Mouse (Mus musculus) splenic B cell, adult 2 months (primary cell): ENCODE measurements around the gene E2f8.

Experiments used
- DNase-seq: peaks from one replicate; pipeline ENCODE4 v3.0.0-alpha.2; 2011; ENCODE audit warnings: low read depth, low spot score
- H3K27me3 ChIP-seq: 2 replicates; pipeline ENCODE4 v1.6.1; 2012; ENCODE audit warnings: mild to moderate bottlenecking, low read length, moderate library complexity, mixed read lengths; ENCODE audit not compliant: control insufficient read depth, poor library complexity, insufficient read depth, severe bottlenecking
- H3K36me3 ChIP-seq: 2 replicates; pipeline ENCODE4 v1.6.1; 2012; ENCODE audit warnings: mild to moderate bottlenecking, low read length, moderate library complexity, mixed read lengths; ENCODE audit not compliant: control insufficient read depth, poor library complexity, insufficient read depth, severe bottlenecking

The E2f8 gene

GRCm38 (mm10) chr7:48832735-48833134, 48.7 kb downstream of the E2f8 start:
- DNase-seq = no peak
- 0 out of 2 replicates have a peak, but pooled peaks cover under 1% of the 10 kb centered on the region for H3K36me3 ChIP-seq
- no peaks in the 10 kb centered on the region for H3K27me3 ChIP-seq

- Histone ChIP-seq H3K36me3 (peaks cover 8% of the 10 kb centered on the region), H3K27me3 (no peaks in the 10 kb centered on the region)
- DNase-seq = no peak
These were observed 51.0 kb downstream of the E2f8 start for GRCm38 (mm10) chr7:48830395-48830794.

- Histone ChIP-seq H3K36me3 (peaks cover 16% of the 10 kb centered on the region), H3K27me3 (no peaks in the 10 kb centered on the region)
- no peak for DNase-seq
These were observed 52.1 kb downstream of the E2f8 start for GRCm38 (mm10) chr7:48829177-48829910.

DNA sequence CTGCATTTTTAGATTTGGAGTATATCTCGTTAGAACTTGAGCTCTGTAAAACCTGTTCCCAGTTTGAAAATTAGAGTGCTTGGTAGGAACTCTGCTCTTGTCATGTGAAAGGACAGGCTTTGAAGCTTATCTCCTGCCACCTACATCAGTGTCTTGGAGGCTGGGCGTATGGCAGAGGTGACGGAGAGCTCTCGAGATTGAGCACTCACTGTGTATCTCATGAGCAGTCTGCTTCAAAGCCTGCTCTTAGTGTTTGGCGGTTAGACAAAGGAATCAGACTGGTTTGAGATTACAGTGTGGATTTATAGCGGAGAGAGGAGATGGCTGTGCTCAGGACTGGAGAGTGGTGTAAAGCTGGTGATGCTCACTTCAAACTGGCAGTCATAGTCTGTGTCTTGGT, 56.2 kb downstream of the E2f8 start:
- H3K27me3 ChIP-seq = no peaks in the 10 kb centered on the region

GRCm38 (mm10) chr7:48824671-48825070, 56.7 kb downstream of the E2f8 start:
- peaks cover 27% of the 10 kb centered on the region for H3K36me3 ChIP-seq
- H3K27me3 ChIP-seq = no peaks in the 10 kb centered on the region
- no peak for DNase-seq

More for the DNA sequence above, 56.2 kb downstream of the E2f8 start:
- no peak for DNase-seq
- H3K36me3 ChIP-seq = peaks cover 27% of the 10 kb centered on the region

DNA sequence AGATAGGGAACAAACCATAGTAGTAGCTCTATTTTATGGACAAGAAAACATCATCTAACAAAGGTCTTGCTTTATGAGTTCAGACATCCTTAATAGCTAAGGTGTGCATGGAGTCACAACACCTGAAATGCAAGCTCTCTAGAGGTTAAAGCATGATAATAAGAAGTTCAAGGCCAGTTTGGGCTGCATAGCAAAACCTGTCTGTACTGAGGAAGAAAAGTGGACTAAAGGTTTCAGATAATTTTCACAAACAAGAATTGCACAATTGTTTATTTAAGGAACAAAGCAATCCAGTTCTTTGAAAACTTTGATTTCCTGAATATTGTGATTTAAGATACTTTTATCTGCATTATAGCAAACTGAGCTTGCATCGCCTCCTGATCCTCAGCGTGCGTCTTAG, 57.8 kb downstream of the E2f8 start:
- Histone ChIP-seq H3K36me3 (peaks cover 30% of the 10 kb centered on the region), H3K27me3 (no peaks in the 10 kb centered on the region)
- DNase-seq = no peak

- DNase-seq = no peak
- Histone ChIP-seq H3K36me3 (peaks cover 27% of the 10 kb centered on the region), H3K27me3 (no peaks in the 10 kb centered on the region)
These were observed 59.7 kb downstream of the E2f8 start for GRCm38 (mm10) chr7:48821654-48822053.
